Mouse (Mus musculus) MEL (cell line): Measurements from ENCODE around the gene Nlk. TPM values are rescaled to one million over a fixed set of nuclear protein-coding genes. Genes with fewer than 3 reads are reported as not detected.
A peak's percentile ranks its signal among the peaks of the same experiment; 100 is the strongest.

Experiments
- DNase-seq: peaks from one replicate; pipeline ENCODE4 v3.0.0; 2011; ENCODE audit warnings: low read depth, low spot score
- H3K27ac ChIP-seq: 2 replicates; pipeline ENCODE4 v1.5.1; 2012; ENCODE audit warnings: low read depth, mild to moderate bottlenecking, control low read depth, low read length, moderate library complexity; ENCODE audit not compliant: control insufficient read depth
- H3K27me3 ChIP-seq, 2 experiments: fragments of 150-350 bp in 1 of 2; sonication (generic) in 1 of 2; 2 replicates each; pipeline ENCODE4 v1.6.1; 2012; ENCODE audit warnings: low read length in 2 of 2, mild to moderate bottlenecking in 2 of 2, improper control_type of control experiment in 1 of 2, moderate library complexity in 1 of 2; ENCODE audit not compliant: insufficient read depth in 2 of 2, control insufficient read depth in 1 of 2
- H3K36me3 ChIP-seq, 2 experiments: 2 replicates each; pipeline ENCODE4 v1.6.1; 2012 to 2014; ENCODE audit warnings: low read length in 2 of 2, improper control_type of control experiment in 1 of 2, inconsistent platforms in 1 of 2, mild to moderate bottlenecking in 1 of 2; ENCODE audit not compliant: insufficient read depth in 2 of 2, control insufficient read depth in 1 of 2
- H3K4me1 ChIP-seq, 2 experiments: fragments of 150-350 bp in 1 of 2; sonication (generic) in 1 of 2; 2 replicates each; pipeline ENCODE4 v1.6.1; 2012; ENCODE audit warnings: low read length in 2 of 2, improper control_type of control experiment in 1 of 2, mild to moderate bottlenecking in 1 of 2; ENCODE audit not compliant: insufficient read depth in 2 of 2, control insufficient read depth in 1 of 2
- H3K4me3 ChIP-seq, 2 experiments: fragments of 150-350 bp in 1 of 2; sonication (generic) in 1 of 2; 2 replicates each; pipeline ENCODE4 v1.5.1; 2012; ENCODE audit warnings: low read depth in 2 of 2, low read length in 2 of 2, mild to moderate bottlenecking in 2 of 2, moderate library complexity in 2 of 2, control low read depth in 1 of 2, improper control_type of control experiment in 1 of 2; ENCODE audit not compliant: control insufficient read depth in 1 of 2, insufficient read depth in 1 of 2
- H3K79me2 ChIP-seq: 2 replicates; pipeline ENCODE4 v1.6.1; 2012; ENCODE audit warnings: mild to moderate bottlenecking, low read length, moderate library complexity; ENCODE audit not compliant: control insufficient read depth, poor library complexity, insufficient read depth
- H3K9ac ChIP-seq: 2 replicates; pipeline ENCODE4 v1.6.1; 2012; ENCODE audit warnings: low read depth, mild to moderate bottlenecking, control low read depth, low read length, moderate library complexity; ENCODE audit not compliant: control insufficient read depth, poor library complexity, severe bottlenecking
- H3K9me3 ChIP-seq: fragments of 150-350 bp; sonication (generic); replicated peaks from 2 replicates; pipeline ENCODE4 v1.6.1; 2012; ENCODE audit warnings: mild to moderate bottlenecking, low read length, improper control_type of control experiment, moderate library complexity; ENCODE audit not compliant: insufficient read depth
- BHLHE40 ChIP-seq: IDR thresholded peaks from 2 replicates; pipeline ENCODE4 v1.6.1; 2012; ENCODE audit warnings: low read depth, mild to moderate bottlenecking, inconsistent platforms, low read length, improper control_type of control experiment, borderline replicate concordance
- CHD1 ChIP-seq: IDR thresholded peaks from 2 replicates; pipeline ENCODE4 v1.6.1; 2012; ENCODE audit warnings: low read depth, mild to moderate bottlenecking, inconsistent platforms, low read length, improper control_type of control experiment
- CHD2 ChIP-seq: IDR thresholded peaks from 2 replicates; pipeline ENCODE4 v1.6.1; 2011; ENCODE audit warnings: low read length, improper control_type of control experiment
- CTCF ChIP-seq, 3 experiments: IDR thresholded peaks in 2 of 3; conservative IDR thresholded peaks in 1 of 3; 2 replicates each; pipeline ENCODE4 v1.5.1; 2011 to 2012; ENCODE audit warnings: low read length in 3 of 3, low read depth in 2 of 3, mild to moderate bottlenecking in 2 of 3, improper control_type of control experiment in 1 of 3, inconsistent platforms in 1 of 3, mixed read lengths in 1 of 3, moderate library complexity in 1 of 3; ENCODE audit not compliant: control insufficient read depth in 1 of 3, insufficient read depth in 1 of 3, poor library complexity in 1 of 3, severe bottlenecking in 1 of 3
- E2F4 ChIP-seq: IDR thresholded peaks from 2 replicates; pipeline ENCODE4 v1.6.1; 2011; ENCODE audit warnings: low read depth, low read length, improper control_type of control experiment, borderline replicate concordance
- ELF1 ChIP-seq: IDR thresholded peaks from 2 replicates; pipeline ENCODE4 v1.6.1; 2014; ENCODE audit warnings: low read depth, mild to moderate bottlenecking, inconsistent platforms, low read length, improper control_type of control experiment, moderate library complexity
- EP300 ChIP-seq, 2 experiments: IDR thresholded peaks; 2 replicates each; pipeline ENCODE4 v1.6.1; 2011; ENCODE audit warnings: improper control_type of control experiment in 2 of 2, low read length in 2 of 2, low read depth in 1 of 2, mild to moderate bottlenecking in 1 of 2
- ETS1 ChIP-seq: IDR thresholded peaks from 2 replicates; pipeline ENCODE4 v1.6.1; 2012; ENCODE audit warnings: low read depth, mild to moderate bottlenecking, inconsistent platforms, low read length, improper control_type of control experiment, moderate library complexity
- HCFC1 ChIP-seq: IDR thresholded peaks from 2 replicates; pipeline ENCODE4 v1.6.1; 2012; ENCODE audit warnings: low read depth, mild to moderate bottlenecking, inconsistent platforms, low read length, improper control_type of control experiment, moderate library complexity
- JUND ChIP-seq: IDR thresholded peaks from 2 replicates; pipeline ENCODE4 v1.6.1; 2011; ENCODE audit warnings: low read depth, mild to moderate bottlenecking, improper control_type of control experiment, low read length
- MAFK ChIP-seq: IDR thresholded peaks from 2 replicates; pipeline ENCODE4 v1.6.1; 2011; ENCODE audit warnings: low read depth, mild to moderate bottlenecking, low read length, improper control_type of control experiment, borderline replicate concordance
- MAX ChIP-seq: IDR thresholded peaks from 2 replicates; pipeline ENCODE4 v1.6.1; 2011; ENCODE audit warnings: low read length, improper control_type of control experiment
- MAZ ChIP-seq: IDR thresholded peaks from 2 replicates; pipeline ENCODE4 v1.6.1; 2012; ENCODE audit warnings: low read depth, mild to moderate bottlenecking, inconsistent platforms, low read length, improper control_type of control experiment
- MXI1 ChIP-seq: IDR thresholded peaks from 2 replicates; pipeline ENCODE4 v1.6.1; 2011; ENCODE audit warnings: mild to moderate bottlenecking, low read depth, low read length, improper control_type of control experiment
- MYC ChIP-seq: IDR thresholded peaks from 2 replicates; pipeline ENCODE4 v1.6.1; 2011; ENCODE audit warnings: low read depth, mild to moderate bottlenecking, low read length, improper control_type of control experiment, moderate library complexity
- NRF1 ChIP-seq: IDR thresholded peaks from 2 replicates; pipeline ENCODE4 v1.6.1; 2014; ENCODE audit warnings: low read depth, mild to moderate bottlenecking, inconsistent platforms, low read length, improper control_type of control experiment, moderate library complexity; ENCODE audit not compliant: poor library complexity, insufficient read depth, severe bottlenecking
- POLR2A ChIP-seq, 2 experiments: IDR thresholded peaks; 2 replicates each; pipeline ENCODE4 v1.6.1; 2011 to 2012; ENCODE audit warnings: low read length in 2 of 2, mild to moderate bottlenecking in 2 of 2, control low read depth in 1 of 2, improper control_type of control experiment in 1 of 2, low read depth in 1 of 2, moderate library complexity in 1 of 2; ENCODE audit not compliant: control insufficient read depth in 1 of 2, insufficient read depth in 1 of 2, poor library complexity in 1 of 2
- POLR2AphosphoS2 ChIP-seq: IDR thresholded peaks from 2 replicates; pipeline ENCODE4 v1.6.1; 2011; ENCODE audit warnings: low read length, improper control_type of control experiment
- POLR2AphosphoS5 ChIP-seq: IDR thresholded peaks from 2 replicates; pipeline ENCODE4 v1.6.1; 2012; ENCODE audit warnings: low read depth, borderline replicate concordance, mild to moderate bottlenecking, inconsistent platforms, low read length, moderate library complexity, mixed read lengths
- RAD21 ChIP-seq: IDR thresholded peaks from 2 replicates; pipeline ENCODE4 v1.6.1; 2011; ENCODE audit warnings: mild to moderate bottlenecking, low read depth, low read length, improper control_type of control experiment
- RCOR1 ChIP-seq: IDR thresholded peaks from 2 replicates; pipeline ENCODE4 v1.6.1; 2012; ENCODE audit warnings: low read depth, mild to moderate bottlenecking, inconsistent platforms, low read length, improper control_type of control experiment
- SMC3 ChIP-seq: IDR thresholded peaks from 2 replicates; pipeline ENCODE4 v1.6.1; 2011; ENCODE audit warnings: low read depth, low read length, improper control_type of control experiment
- TAL1 ChIP-seq: IDR thresholded peaks from 2 replicates; pipeline ENCODE4 v1.6.1; 2012; ENCODE audit warnings: mild to moderate bottlenecking, inconsistent platforms, low read length, moderate library complexity, mixed read lengths
- TCF12 ChIP-seq: IDR thresholded peaks from 2 replicates; pipeline ENCODE4 v1.6.1; 2014; ENCODE audit warnings: low read depth, mild to moderate bottlenecking, inconsistent platforms, low read length, improper control_type of control experiment, moderate library complexity
- USF1 ChIP-seq: IDR thresholded peaks from 2 replicates; pipeline ENCODE4 v1.6.1; 2014; ENCODE audit warnings: low read depth, mild to moderate bottlenecking, inconsistent platforms, low read length, improper control_type of control experiment, moderate library complexity
- USF2 ChIP-seq, 2 experiments: IDR thresholded peaks; 2 replicates each; pipeline ENCODE4 v1.6.1; 2011 to 2012; ENCODE audit warnings: improper control_type of control experiment in 2 of 2, low read length in 2 of 2, borderline replicate concordance in 1 of 2, inconsistent platforms in 1 of 2, low read depth in 1 of 2, mild to moderate bottlenecking in 1 of 2; ENCODE audit not compliant: insufficient read depth in 1 of 2
- ZC3H11A ChIP-seq: IDR thresholded peaks from 2 replicates; pipeline ENCODE4 v1.6.1; 2012; ENCODE audit warnings: low read depth, mild to moderate bottlenecking, inconsistent platforms, low read length, improper control_type of control experiment
- ZKSCAN1 ChIP-seq: IDR thresholded peaks from 2 replicates; pipeline ENCODE4 v1.6.1; 2012; ENCODE audit warnings: low read depth, mild to moderate bottlenecking, inconsistent platforms, low read length, improper control_type of control experiment, moderate library complexity
- ZMIZ1 ChIP-seq: IDR thresholded peaks from 2 replicates; pipeline ENCODE4 v1.6.1; 2012; ENCODE audit warnings: low read depth, mild to moderate bottlenecking, inconsistent platforms, low read length, improper control_type of control experiment, moderate library complexity
- ZNF384 ChIP-seq: IDR thresholded peaks from 2 replicates; pipeline ENCODE4 v1.6.1; 2012; ENCODE audit warnings: low read depth, mild to moderate bottlenecking, inconsistent platforms, low read length, improper control_type of control experiment
- polyA plus RNA-seq, 2 experiments: library from polyadenylated mRNA; stranded (reverse) in 1 of 2; unstranded in 1 of 2; fragments of >175 nt in 1 of 2; fragments of >200 nt in 1 of 2; gene quantifications; 2 replicates each; pipeline versions ENCODE4 v1.2.1 to v1.2.4; 2012; ENCODE audit warnings: low replicate concordance in 2 of 2, low read depth in 1 of 2; ENCODE audit not compliant: insufficient read length in 2 of 2, insufficient read depth in 1 of 2, missing spikeins in 1 of 2
- total RNA-seq: library from RNA; depleted of rRNA; stranded (reverse); fragments of 300-350 nt; gene quantifications from 2 replicates; pipeline ENCODE4 v1.2.3, GENCODE M21; 2012

Nlk gene
- total and polyA plus RNA-seq, 3 experiments, result 16.9 to 17.9 TPM; not detected in 1

- H3K27me3 ChIP-seq, result no peaks in the 10 kb centered on the region
- TF ChIP-seq RAD21 (no peak), ZKSCAN1 (no peak), E2F4 (no peak), MAFK (no peak), HCFC1 (no peak), CHD1 (no peak), RCOR1 (0 out of 2 replicates have a peak, but pooled peaks have one; percentile 16), MAX (no peak), TAL1 (no peak)
- H3K27ac ChIP-seq, result peak overlapping the region; percentile 66
- no peaks in the 10 kb centered on the region for H3K9me3 ChIP-seq
- no peak for DNase-seq
- peaks cover 23% of the 10 kb centered on the region for H3K79me2 ChIP-seq
- H3K4me3 ChIP-seq, result peak overlapping the region; percentile 76 to 87
- peaks cover 7 to 25% of the 10 kb centered on the region in 2 experiments for H3K36me3 ChIP-seq
- H3K9ac ChIP-seq, result peak overlapping the region; percentile 87
- H3K4me1 ChIP-seq, result peaks cover 0 to 34% of the 10 kb centered on the region in 2 experiments; a peak in 3 of 4 replicates
Observed at GRCm38 (mm10) chr11:78536690-78537084, 160.5 kb downstream of the Nlk start.

GRCm38 (mm10) chr11:78536080-78536689 lies 161.0 kb downstream of the Nlk start, which contains the start of the genes Tnfaip1 and Ift20:
Tnfaip1 (minus strand) TSS chr11:78536332.
Ift20 (plus strand) TSS chr11:78536361.
- Histone ChIP-seq H3K4me1 (peaks cover 0 to 34% of the 10 kb centered on the region in 2 experiments; a peak in 3 of 4 replicates), H3K79me2 (peaks cover 23% of the 10 kb centered on the region), H3K27ac (peak within 1 kb of the TSS; percentile 66), H3K9me3 (no peaks in the 10 kb centered on the region), H3K4me3 (peak within 1 kb of the TSS; percentile 76 to 87), H3K27me3 (no peaks in the 10 kb centered on the region), H3K36me3 (peaks cover 4 to 25% of the 10 kb centered on the region in 2 experiments), H3K9ac (peak within 1 kb of the TSS; percentile 87)
- peak; percentile 100 for DNase-seq
- TF ChIP-seq MAX (peak; percentile 80; the same call in 1 of the 2 replicates), E2F4 (no peak), TAL1 (no peak), SMC3 (peak; percentile 9; the same call in 1 of the 2 replicates), TCF12 (peak; percentile 84), MYC (peak; percentile 89), MXI1 (peak; percentile 96), ELF1 (peak; percentile 92), CTCF (IDR thresholded peaks at IDR 0.05 in 2 of 3, conservative IDR thresholded peaks at IDR 0.05 in 1 of 3; ENCODE audit: control insufficient read depth in 1 of 3, insufficient read depth in 1 of 3, low read depth in 2 of 3, low read length in 3 of 3, poor library complexity in 1 of 3, severe bottlenecking in 1 of 3) (0 out of 6 replicates have a peak, but pooled peaks of 1 of the 3 experiments have one; percentile 5), ZMIZ1 (peak; percentile 96), EP300 (IDR thresholded peaks at IDR 0.05; ENCODE audit: low read depth in 1 of 2, low read length in 2 of 2) (peak in 1 of 2 experiments; percentile 62; a peak in 2 of 4 replicates), JUND (no peak), USF1 (peak; percentile 68), POLR2AphosphoS5 (no peak), BHLHE40 (peak; percentile 4; the same call in 1 of the 2 replicates), ETS1 (peak; percentile 92), POLR2A (IDR thresholded peaks at IDR 0.05; ENCODE audit: control insufficient read depth in 1 of 2, insufficient read depth in 1 of 2, low read depth in 1 of 2, low read length in 2 of 2, poor library complexity in 1 of 2) (peak; percentile 93 to 99), RAD21 (no peak), MAZ (0 out of 2 replicates have a peak, but pooled peaks have one; percentile 86), ZC3H11A (no peak), ZNF384 (no peak; the same call in 1 of the 2 replicates), NRF1 (peak; percentile 56), CHD2 (peak; percentile 91), POLR2AphosphoS2 (peak; percentile 96), USF2 (IDR thresholded peaks at IDR 0.05; ENCODE audit: borderline replicate concordance in 1 of 2, insufficient read depth in 1 of 2, low read depth in 1 of 2, low read length in 2 of 2) (no peak)
